Mouse (Mus musculus) MEL (cell line): ENCODE measurements around the gene Atp6v1e1.

Experiments used
- BHLHE40 ChIP-seq: IDR thresholded peaks from 2 replicates; pipeline ENCODE4 v1.6.1; 2012; ENCODE audit warnings: low read depth, mild to moderate bottlenecking, inconsistent platforms, low read length, improper control_type of control experiment, borderline replicate concordance
- CTCF ChIP-seq, 3 experiments: IDR thresholded peaks in 2 of 3; conservative IDR thresholded peaks in 1 of 3; 2 replicates each; pipeline ENCODE4 v1.5.1; 2011 to 2012; ENCODE audit warnings: low read length in 3 of 3, low read depth in 2 of 3, mild to moderate bottlenecking in 2 of 3, improper control_type of control experiment in 1 of 3, inconsistent platforms in 1 of 3, mixed read lengths in 1 of 3, moderate library complexity in 1 of 3; ENCODE audit not compliant: control insufficient read depth in 1 of 3, insufficient read depth in 1 of 3, poor library complexity in 1 of 3, severe bottlenecking in 1 of 3
- ELF1 ChIP-seq: IDR thresholded peaks from 2 replicates; pipeline ENCODE4 v1.6.1; 2014; ENCODE audit warnings: low read depth, mild to moderate bottlenecking, inconsistent platforms, low read length, improper control_type of control experiment, moderate library complexity
- EP300 ChIP-seq, 2 experiments: IDR thresholded peaks; 2 replicates each; pipeline ENCODE4 v1.6.1; 2011; ENCODE audit warnings: improper control_type of control experiment in 2 of 2, low read length in 2 of 2, low read depth in 1 of 2, mild to moderate bottlenecking in 1 of 2
- MYB ChIP-seq: IDR thresholded peaks from 2 replicates; pipeline ENCODE4 v1.6.1; 2011; ENCODE audit warnings: mild to moderate bottlenecking, low read depth, low read length, improper control_type of control experiment
- RCOR1 ChIP-seq: IDR thresholded peaks from 2 replicates; pipeline ENCODE4 v1.6.1; 2012; ENCODE audit warnings: low read depth, mild to moderate bottlenecking, inconsistent platforms, low read length, improper control_type of control experiment
- USF2 ChIP-seq, 2 experiments: IDR thresholded peaks; 2 replicates each; pipeline ENCODE4 v1.6.1; 2011 to 2012; ENCODE audit warnings: improper control_type of control experiment in 2 of 2, low read length in 2 of 2, borderline replicate concordance in 1 of 2, inconsistent platforms in 1 of 2, low read depth in 1 of 2, mild to moderate bottlenecking in 1 of 2; ENCODE audit not compliant: insufficient read depth in 1 of 2
- ZNF384 ChIP-seq: IDR thresholded peaks from 2 replicates; pipeline ENCODE4 v1.6.1; 2012; ENCODE audit warnings: low read depth, mild to moderate bottlenecking, inconsistent platforms, low read length, improper control_type of control experiment

GRCm38 (mm10) chr6:120788068-120788607 lies 34.5 kb downstream of the Atp6v1e1 start:
- no peak for TF ChIP-seq CTCF (IDR thresholded peaks at IDR 0.05 in 2 of 3, conservative IDR thresholded peaks at IDR 0.05 in 1 of 3; ENCODE audit: control insufficient read depth in 1 of 3, insufficient read depth in 1 of 3, low read depth in 2 of 3, low read length in 3 of 3, poor library complexity in 1 of 3, severe bottlenecking in 1 of 3)
- TF ChIP-seq BHLHE40 = no peak
- no peak for TF ChIP-seq EP300 (IDR thresholded peaks at IDR 0.05; ENCODE audit: low read depth in 1 of 2, low read length in 2 of 2)
- no peak for TF ChIP-seq MYB
- no peak for TF ChIP-seq ZNF384
- TF ChIP-seq USF2 (IDR thresholded peaks at IDR 0.05; ENCODE audit: borderline replicate concordance in 1 of 2, insufficient read depth in 1 of 2, low read depth in 1 of 2, low read length in 2 of 2) = no peak
- TF ChIP-seq RCOR1 = no peak
- TF ChIP-seq ELF1 = no peak
